Mouse (Mus musculus) intestine, postnatal 0 days (tissue): Measurements from ENCODE around the gene Msh4. TPM values are rescaled to one million over a fixed set of nuclear protein-coding genes. Genes with fewer than 3 reads are reported as not detected.

Experiments
- ATAC-seq: fragments of 200-750 bp; cut with Nextera tagmentation; 2 replicates; pipeline ENCODE4 v1.8.0; 2017; ENCODE audit warnings: mild to moderate bottlenecking, moderate TSS enrichment, moderate library complexity
- H3K27ac ChIP-seq: fragments of 300-500 bp; sonication (generic); 2 replicates; pipeline ENCODE4 v1.5.1; 2014; ENCODE audit warnings: mild to moderate bottlenecking, low read depth, low read length, moderate library complexity
- H3K27me3 ChIP-seq: fragments of 300-500 bp; sonication (generic); replicated peaks from 2 replicates; pipeline ENCODE4 v1.6.1; 2014; ENCODE audit warnings: low read length, mixed read lengths; ENCODE audit not compliant: control insufficient read depth, insufficient read depth
- H3K36me3 ChIP-seq: fragments of 300-500 bp; sonication (generic); 2 replicates; pipeline ENCODE4 v1.6.1; 2014; ENCODE audit warnings: mild to moderate bottlenecking, moderate library complexity; ENCODE audit not compliant: control insufficient read depth, insufficient read depth
- H3K4me1 ChIP-seq: fragments of 300-500 bp; sonication (generic); replicated peaks from 2 replicates; pipeline ENCODE4 v1.6.1; 2014; ENCODE audit warnings: antibody characterized with exemption, low read length, mixed read lengths; ENCODE audit not compliant: control insufficient read depth, insufficient read depth
- H3K4me2 ChIP-seq: fragments of 300-500 bp; sonication (generic); replicated peaks from 2 replicates; pipeline ENCODE4 v1.6.1; 2014; ENCODE audit warnings: low read depth, mild to moderate bottlenecking, moderate library complexity
- H3K4me3 ChIP-seq: fragments of 300-500 bp; sonication (generic); 2 replicates; pipeline ENCODE4 v1.5.1; 2014; ENCODE audit warnings: low read depth, low read length
- H3K9ac ChIP-seq: fragments of 300-500 bp; sonication (generic); 2 replicates; pipeline ENCODE4 v1.6.1; 2014; ENCODE audit warnings: mild to moderate bottlenecking, low read depth, low read length
- H3K9me3 ChIP-seq: fragments of 300-500 bp; sonication (generic); 2 replicates; pipeline ENCODE4 v1.6.1; 2016; ENCODE audit warnings: mixed run types; ENCODE audit not compliant: control insufficient read depth
- CTCF ChIP-seq: sonication (generic); IDR thresholded peaks from 2 replicates; pipeline ENCODE4 v1.5.1; 2016; ENCODE audit warnings: low read depth, mild to moderate bottlenecking, control low read depth, antibody characterized with exemption, moderate library complexity
- WGBS: fragments of 180-500 bp; shearing (Covaris S2); extraction: QIAGEN DNeasy Blood & Tissue Kit; methylation state at CpG from one replicate; pipeline ENCODE4 v1.1.7; 2014; 5-methylcytosine and 5-hydroxymethylcytosine counted together
- polyA plus RNA-seq: library from polyadenylated mRNA; unstranded; fragments of >200 nt; fragmentation: Nextera tagmentation; extraction: Ambion mirVana; gene quantifications from 2 replicates; pipeline ENCODE4 v1.2.1, GENCODE M21; 2015

Msh4 gene
- polyA plus RNA-seq, 1 experiment from 2014 or later, result 0.04 TPM

DNA sequence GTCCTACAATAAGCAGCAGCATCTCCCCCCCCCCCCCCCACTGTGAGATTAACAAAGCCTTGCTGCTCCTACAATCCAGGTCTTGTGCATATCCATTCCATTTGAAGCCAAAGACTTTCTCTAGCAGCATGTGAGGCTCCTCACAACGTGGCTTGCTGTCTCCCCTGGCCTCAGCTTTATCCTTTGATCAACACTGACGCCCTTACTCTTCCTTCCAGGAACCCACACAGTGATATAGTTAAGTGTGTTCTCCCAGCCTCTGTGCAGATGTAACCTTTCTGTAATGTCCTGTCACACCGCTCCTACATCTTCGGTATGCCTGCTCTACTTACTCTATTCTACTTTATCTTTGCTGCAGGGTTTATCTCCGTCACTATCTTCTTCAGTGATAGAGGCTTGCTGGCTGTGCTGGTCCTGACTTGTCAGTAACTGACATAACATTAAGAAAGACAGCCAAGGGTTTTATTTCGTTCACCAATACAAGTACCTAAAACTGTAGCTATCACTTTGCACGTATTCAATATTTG, 58.7 kb downstream of the Msh4 start:
- ATAC-seq, result no peak
- H3K27ac ChIP-seq, result no peak overlapping the region
- H3K27me3 ChIP-seq, result no peaks in the 10 kb centered on the region
- no peaks in the 10 kb centered on the region for H3K36me3 ChIP-seq
- no peak overlapping the region for H3K4me2 ChIP-seq
- whole genome bisulfite sequencing, result 72% methylated on average over 7 of the region's 7 CpGs
- H3K4me3 ChIP-seq, result no peak overlapping the region
- H3K9me3 ChIP-seq, result no peaks in the 10 kb centered on the region
- H3K9ac ChIP-seq, result no peak overlapping the region
- no peak for TF ChIP-seq CTCF
- no peaks in the 10 kb centered on the region for H3K4me1 ChIP-seq

DNA sequence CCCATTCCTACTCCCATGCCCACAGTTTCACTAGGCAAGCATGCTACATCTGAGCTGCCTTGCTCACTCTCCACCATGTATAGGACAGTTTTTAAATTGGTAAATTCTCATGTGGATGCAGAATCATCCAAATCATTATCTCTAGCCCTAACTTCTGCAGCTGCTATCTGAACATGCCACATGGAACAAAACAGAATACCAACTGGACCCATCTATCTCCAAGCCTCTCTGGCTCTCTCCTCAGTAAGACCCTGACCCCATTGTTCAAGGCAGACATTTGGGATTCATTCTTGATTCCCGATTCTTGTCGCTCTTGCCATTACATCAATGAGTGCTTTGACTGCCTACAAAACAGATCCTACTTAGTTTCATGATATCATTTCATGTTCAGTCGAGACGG, 59.8 kb downstream of the Msh4 start:
- no peaks in the 10 kb centered on the region for H3K4me1 ChIP-seq
- no peak overlapping the region for H3K4me2 ChIP-seq
- H3K9ac ChIP-seq, result no peak overlapping the region
- no peaks in the 10 kb centered on the region for H3K36me3 ChIP-seq
- no peak for TF ChIP-seq CTCF
- ATAC-seq, result no peak
- WGBS, result 89% methylated on average over 4 of the region's 4 CpGs
- no peak overlapping the region for H3K4me3 ChIP-seq
- no peak overlapping the region for H3K27ac ChIP-seq
- H3K27me3 ChIP-seq, result no peaks in the 10 kb centered on the region
- H3K9me3 ChIP-seq, result no peaks in the 10 kb centered on the region

DNA sequence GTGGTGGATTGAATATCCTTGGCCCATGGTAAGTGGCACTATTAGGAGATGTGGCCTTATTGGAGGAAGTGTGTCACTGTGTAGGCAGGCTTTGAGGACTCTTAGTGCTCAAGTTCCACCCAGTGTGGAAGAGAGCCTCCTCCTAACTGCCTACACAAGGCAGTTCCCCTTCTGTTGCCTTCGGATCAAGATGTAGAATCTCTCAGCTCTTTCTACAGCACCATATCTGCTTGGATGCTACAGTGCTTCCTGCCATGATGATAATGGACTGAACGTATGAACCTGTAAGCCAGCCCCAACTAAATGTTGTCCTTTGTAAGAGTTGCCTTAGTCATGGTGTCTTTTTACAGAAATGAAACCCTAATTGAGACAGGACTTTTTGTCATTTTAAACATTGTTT, 60.4 kb downstream of the Msh4 start:
- H3K9ac ChIP-seq, result no peak overlapping the region
- no peaks in the 10 kb centered on the region for H3K9me3 ChIP-seq
- 87% methylated on average over 2 of the region's 2 CpGs for WGBS
- H3K27me3 ChIP-seq, result no peaks in the 10 kb centered on the region
- no peak for ATAC-seq
- no peak for TF ChIP-seq CTCF
- no peaks in the 10 kb centered on the region for H3K36me3 ChIP-seq
- no peak overlapping the region for H3K27ac ChIP-seq
- H3K4me2 ChIP-seq, result no peak overlapping the region
- no peaks in the 10 kb centered on the region for H3K4me1 ChIP-seq
- no peak overlapping the region for H3K4me3 ChIP-seq

DNA sequence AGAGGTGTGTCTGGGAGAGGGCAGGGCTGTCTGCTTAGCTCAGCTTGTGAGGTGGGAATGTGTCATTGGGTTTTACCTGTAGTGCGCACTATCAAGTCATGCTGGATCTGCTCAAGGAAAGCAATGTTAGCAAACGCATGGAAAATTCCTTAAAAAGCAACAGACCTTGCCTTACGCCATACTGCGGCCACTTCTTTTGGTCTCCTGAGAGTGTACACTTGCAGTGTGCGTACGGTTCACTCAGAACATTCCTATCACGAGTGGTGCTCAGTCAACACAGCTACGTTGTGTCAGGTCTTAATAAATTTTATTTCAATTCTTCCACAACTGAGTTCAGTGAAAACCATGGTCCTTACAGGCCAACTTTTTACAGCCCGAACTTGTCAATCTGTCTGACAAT, 61.2 kb downstream of the Msh4 start:
- Histone ChIP-seq H3K4me3 (no peak overlapping the region), H3K9ac (no peak overlapping the region), H3K9me3 (no peaks in the 10 kb centered on the region), H3K4me1 (no peaks in the 10 kb centered on the region), H3K4me2 (no peak overlapping the region), H3K36me3 (no peaks in the 10 kb centered on the region), H3K27me3 (no peaks in the 10 kb centered on the region), H3K27ac (no peak overlapping the region)
- no peak for ATAC-seq
- TF ChIP-seq CTCF, result no peak
- WGBS, result 92% methylated on average over 9 of the region's 9 CpGs

DNA sequence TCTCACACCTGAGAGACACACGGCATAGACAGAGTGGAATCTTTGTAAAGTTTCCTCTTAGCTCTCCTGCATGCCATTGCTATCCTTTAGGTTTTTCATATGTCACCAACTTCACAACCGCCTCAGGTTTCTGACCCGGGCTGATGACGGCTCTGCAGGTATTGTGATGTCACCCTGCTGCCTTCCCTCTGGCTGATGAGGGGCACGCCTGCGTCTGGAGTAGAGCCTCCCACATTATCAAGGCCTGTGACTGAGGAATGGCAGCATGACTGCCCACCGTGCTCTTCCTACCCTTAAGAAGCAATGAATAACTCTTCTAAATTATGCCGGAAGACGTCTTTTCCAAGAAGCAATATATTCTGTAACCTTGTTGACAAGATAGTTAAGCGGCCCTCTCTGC, 61.9 kb downstream of the Msh4 start, which contains the start of gene Asb17:
Gene Asb17, plus strand, starts transcription at position 180 of the 400 bp plus-strand sequence.
- no peaks in the 10 kb centered on the region for H3K36me3 ChIP-seq
- ATAC-seq, result no peak

DNA sequence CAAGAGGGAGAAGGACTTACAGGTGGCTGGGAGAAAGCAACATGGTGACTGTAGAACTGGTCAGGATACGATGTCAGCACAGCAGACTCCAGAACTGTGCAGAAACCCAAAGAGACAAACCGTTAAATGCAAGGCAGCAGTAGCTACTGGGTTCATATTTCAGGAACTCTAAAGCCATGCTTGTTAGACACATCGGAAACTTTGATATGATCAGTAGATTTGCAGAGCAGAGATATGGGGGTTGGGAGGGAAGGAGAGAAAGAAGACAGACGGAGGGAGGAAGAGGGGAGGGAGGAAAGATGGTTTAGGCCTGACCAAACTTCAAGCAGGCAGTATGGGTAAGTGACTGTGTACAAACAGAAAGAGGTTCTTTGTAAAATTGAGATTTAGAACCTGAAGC, 68.3 kb downstream of the Msh4 start:
- no peak overlapping the region for H3K4me3 ChIP-seq
- TF ChIP-seq CTCF, result no peak
- no peak overlapping the region for H3K9ac ChIP-seq
- no peak overlapping the region for H3K27ac ChIP-seq
- no peaks in the 10 kb centered on the region for H3K27me3 ChIP-seq
- ATAC-seq, result no peak
- H3K9me3 ChIP-seq, result no peaks in the 10 kb centered on the region
- 47% methylated on average over 4 of the region's 4 CpGs for WGBS
- no peaks in the 10 kb centered on the region for H3K4me1 ChIP-seq
- H3K4me2 ChIP-seq, result no peak overlapping the region
- no peaks in the 10 kb centered on the region for H3K36me3 ChIP-seq

More for the DNA sequence above, 61.9 kb downstream of the Msh4 start, which contains the start of gene Asb17:
- H3K27me3 ChIP-seq, result no peaks in the 10 kb centered on the region
- H3K4me3 ChIP-seq, result no peak within 1 kb of the TSS
- no peaks in the 10 kb centered on the region for H3K9me3 ChIP-seq
- H3K9ac ChIP-seq, result no peak within 1 kb of the TSS
- TF ChIP-seq CTCF, result no peak
- H3K4me2 ChIP-seq, result no peak within 1 kb of the TSS
- 82% methylated on average over 10 of the region's 10 CpGs for WGBS
- H3K4me1 ChIP-seq, result no peaks in the 10 kb centered on the region
- H3K27ac ChIP-seq, result no peak within 1 kb of the TSS

DNA sequence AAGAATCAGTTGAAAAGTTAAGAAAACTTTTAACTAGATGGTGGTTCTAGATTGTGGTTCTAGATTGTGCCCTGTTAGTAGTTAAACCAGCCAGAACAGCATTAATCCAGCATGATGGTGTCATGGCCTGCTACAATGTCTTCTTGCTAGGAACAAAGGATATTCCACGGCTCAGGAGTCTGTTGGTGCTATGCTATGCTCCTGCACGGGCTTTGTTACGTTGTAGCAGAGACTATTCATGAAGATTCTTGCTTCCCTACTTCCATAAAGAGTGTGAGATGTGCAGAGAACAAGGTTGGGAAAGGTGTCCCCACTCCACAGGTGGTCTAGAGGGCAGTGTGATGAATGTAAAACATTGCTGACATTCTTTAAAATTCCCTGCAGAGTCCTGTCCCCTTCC, 69.6 kb downstream of the Msh4 start:
- no peak for ATAC-seq
- WGBS, result 83% methylated on average over 3 of the region's 3 CpGs
- H3K27me3 ChIP-seq, result no peaks in the 10 kb centered on the region
- TF ChIP-seq CTCF, result no peak
- H3K9ac ChIP-seq, result no peak overlapping the region
- H3K4me1 ChIP-seq, result no peaks in the 10 kb centered on the region
- H3K4me2 ChIP-seq, result no peak overlapping the region
- no peak overlapping the region for H3K4me3 ChIP-seq
- H3K36me3 ChIP-seq, result no peaks in the 10 kb centered on the region
- H3K27ac ChIP-seq, result no peak overlapping the region
- H3K9me3 ChIP-seq, result no peaks in the 10 kb centered on the region
